Mouse (Mus musculus): Measurements from ENCODE around the gene Usf1. TPM values are rescaled to one million over a fixed set of nuclear protein-coding genes. Genes with fewer than 3 reads are reported as not detected.

Gene Usf1
- polyA plus RNA-seq, 1 experiment from 2014 or later: 226 TPM

GRCm38 (mm10) chr1:171425126-171425525 lies 14.0 kb downstream of the Usf1 start:
- H3K9ac ChIP-seq (replicated peaks; ENCODE audit: low read depth, low read length): no peak overlapping the region
- H3K9me3 ChIP-seq (ENCODE audit: control insufficient read depth, low read length): no peaks in the 10 kb centered on the region
- peaks cover 4% of the 10 kb centered on the region; the same call in 1 of the 2 replicates for H3K36me3 ChIP-seq (ENCODE audit: control insufficient read depth, insufficient read depth)
- H3K27ac ChIP-seq (ENCODE audit: low read length): no peak overlapping the region
- no peak overlapping the region for H3K4me2 ChIP-seq (ENCODE audit: low read length)
- WGBS: 86% methylated on average over 4 of the region's 4 CpGs
- no peaks in the 10 kb centered on the region for H3K4me1 ChIP-seq (replicated peaks; ENCODE audit: control insufficient read depth, insufficient read depth, low read length)
- no peaks in the 10 kb centered on the region for H3K27me3 ChIP-seq (replicated peaks; ENCODE audit: control insufficient read depth, insufficient read depth, low read length)
- no peak overlapping the region for H3K4me3 ChIP-seq (replicated peaks; ENCODE audit: low read length)
- ATAC-seq: no peak

GRCm38 (mm10) chr1:171432158-171432557 lies 21.0 kb downstream of the Usf1 start:
- peaks cover under 1% of the 10 kb centered on the region for H3K4me1 ChIP-seq (replicated peaks; ENCODE audit: control insufficient read depth, insufficient read depth, low read length)
- H3K36me3 ChIP-seq (ENCODE audit: control insufficient read depth, insufficient read depth): no peaks in the 10 kb centered on the region
- H3K4me2 ChIP-seq (ENCODE audit: low read length): no peak overlapping the region
- H3K27ac ChIP-seq (ENCODE audit: low read length): no peak overlapping the region
- WGBS: 85% methylated on average over 5 of the region's 5 CpGs
- no peak for ATAC-seq
- H3K9ac ChIP-seq (replicated peaks; ENCODE audit: low read depth, low read length): no peak overlapping the region
- H3K9me3 ChIP-seq (ENCODE audit: control insufficient read depth, low read length): no peaks in the 10 kb centered on the region
- H3K4me3 ChIP-seq (replicated peaks; ENCODE audit: low read length): no peak overlapping the region
- peaks cover 9% of the 10 kb centered on the region; the same call in 1 of the 2 replicates for H3K27me3 ChIP-seq (replicated peaks; ENCODE audit: control insufficient read depth, insufficient read depth, low read length)

GRCm38 (mm10) chr1:171435288-171435814 lies 24.2 kb downstream of the Usf1 start:
- Histone ChIP-seq H3K36me3 (ENCODE audit: control insufficient read depth, insufficient read depth) (no peaks in the 10 kb centered on the region), H3K9me3 (ENCODE audit: control insufficient read depth, low read length) (no peaks in the 10 kb centered on the region), H3K27ac (ENCODE audit: low read length) (no peak overlapping the region), H3K4me2 (ENCODE audit: low read length) (no peak overlapping the region), H3K4me1 (replicated peaks; ENCODE audit: control insufficient read depth, insufficient read depth, low read length) (peaks cover 9% of the 10 kb centered on the region), H3K27me3 (replicated peaks; ENCODE audit: control insufficient read depth, insufficient read depth, low read length) (peaks cover 24% of the 10 kb centered on the region), H3K9ac (replicated peaks; ENCODE audit: low read depth, low read length) (no peak overlapping the region), H3K4me3 (replicated peaks; ENCODE audit: low read length) (no peak overlapping the region)
- no peak for ATAC-seq
- 68% methylated on average over 7 of the region's 7 CpGs for WGBS

GRCm38 (mm10) chr1:171435974-171436373 lies 24.9 kb downstream of the Usf1 start:
- H3K27me3 ChIP-seq (replicated peaks; ENCODE audit: control insufficient read depth, insufficient read depth, low read length): peaks cover 24% of the 10 kb centered on the region
- H3K4me2 ChIP-seq (ENCODE audit: low read length): no peak overlapping the region
- peaks cover 9% of the 10 kb centered on the region for H3K4me1 ChIP-seq (replicated peaks; ENCODE audit: control insufficient read depth, insufficient read depth, low read length)
- H3K27ac ChIP-seq (ENCODE audit: low read length): no peak overlapping the region
- ATAC-seq: no peak
- no peak overlapping the region for H3K4me3 ChIP-seq (replicated peaks; ENCODE audit: low read length)
- no peaks in the 10 kb centered on the region for H3K36me3 ChIP-seq (ENCODE audit: control insufficient read depth, insufficient read depth)
- 72% methylated on average over 1 of the region's 1 CpGs for WGBS
- no peaks in the 10 kb centered on the region for H3K9me3 ChIP-seq (ENCODE audit: control insufficient read depth, low read length)
- no peak overlapping the region for H3K9ac ChIP-seq (replicated peaks; ENCODE audit: low read depth, low read length)

- Histone ChIP-seq H3K27me3 (replicated peaks; ENCODE audit: control insufficient read depth, insufficient read depth, low read length) (peaks cover 24% of the 10 kb centered on the region), H3K4me2 (ENCODE audit: low read length) (peak within 1 kb of the TSS; percentile 51), H3K36me3 (ENCODE audit: control insufficient read depth, insufficient read depth) (no peaks in the 10 kb centered on the region), H3K27ac (ENCODE audit: low read length) (no peak within 1 kb of the TSS), H3K9me3 (ENCODE audit: control insufficient read depth, low read length) (no peaks in the 10 kb centered on the region), H3K4me1 (replicated peaks; ENCODE audit: control insufficient read depth, insufficient read depth, low read length) (peaks cover 9% of the 10 kb centered on the region), H3K4me3 (replicated peaks; ENCODE audit: low read length) (peak within 1 kb of the TSS; percentile 39), H3K9ac (replicated peaks; ENCODE audit: low read depth, low read length) (no peak within 1 kb of the TSS; the same call in 1 of the 2 replicates)
- WGBS: 1% methylated on average over 45 of the region's 46 CpGs
- ATAC-seq: peak; percentile 59
These were observed 26.3 kb downstream of the Usf1 start, which contains the start of gene F11r for GRCm38 (mm10) chr1:171437264-171438013. TSS of gene F11r (plus strand) at chr1:171437535.

GRCm38 (mm10) chr1:171438014-171438670 lies 27.0 kb downstream of the Usf1 start:
- Histone ChIP-seq H3K4me1 (replicated peaks; ENCODE audit: control insufficient read depth, insufficient read depth, low read length) (peaks cover 9% of the 10 kb centered on the region), H3K4me3 (replicated peaks; ENCODE audit: low read length) (peak overlapping the region; percentile 39), H3K4me2 (ENCODE audit: low read length) (peak overlapping the region; percentile 51), H3K9me3 (ENCODE audit: control insufficient read depth, low read length) (no peaks in the 10 kb centered on the region), H3K27me3 (replicated peaks; ENCODE audit: control insufficient read depth, insufficient read depth, low read length) (peaks cover 24% of the 10 kb centered on the region), H3K27ac (ENCODE audit: low read length) (no peak overlapping the region), H3K36me3 (ENCODE audit: control insufficient read depth, insufficient read depth) (no peaks in the 10 kb centered on the region), H3K9ac (replicated peaks; ENCODE audit: low read depth, low read length) (no peak overlapping the region; the same call in 1 of the 2 replicates)
- no peak for ATAC-seq
- 6% methylated on average over 18 of the region's 18 CpGs for WGBS

- H3K27me3 ChIP-seq (replicated peaks; ENCODE audit: control insufficient read depth, insufficient read depth, low read length): peaks cover 24% of the 10 kb centered on the region
- H3K27ac ChIP-seq (ENCODE audit: low read length): no peak overlapping the region
- no peak overlapping the region; the same call in 1 of the 2 replicates for H3K4me2 ChIP-seq (ENCODE audit: low read length)
- H3K9ac ChIP-seq (replicated peaks; ENCODE audit: low read depth, low read length): no peak overlapping the region
- no peak for ATAC-seq
- WGBS: 52% methylated on average over 8 of the region's 8 CpGs
- peaks cover 9% of the 10 kb centered on the region for H3K4me1 ChIP-seq (replicated peaks; ENCODE audit: control insufficient read depth, insufficient read depth, low read length)
- no peaks in the 10 kb centered on the region for H3K36me3 ChIP-seq (ENCODE audit: control insufficient read depth, insufficient read depth)
- no peaks in the 10 kb centered on the region for H3K9me3 ChIP-seq (ENCODE audit: control insufficient read depth, low read length)
- H3K4me3 ChIP-seq (replicated peaks; ENCODE audit: low read length): no peak overlapping the region
These were observed 28.0 kb downstream of the Usf1 start for GRCm38 (mm10) chr1:171439072-171439471.

GRCm38 (mm10) chr1:171440025-171440725 lies 29.1 kb downstream of the Usf1 start:
- 47% methylated on average over 9 of the region's 9 CpGs for WGBS

More at GRCm38 (mm10) chr1:171440025-171440725, 29.1 kb downstream of the Usf1 start:
- no peaks in the 10 kb centered on the region for H3K9me3 ChIP-seq (ENCODE audit: control insufficient read depth, low read length)
- no peaks in the 10 kb centered on the region for H3K36me3 ChIP-seq (ENCODE audit: control insufficient read depth, insufficient read depth)
- peaks cover 24% of the 10 kb centered on the region for H3K27me3 ChIP-seq (replicated peaks; ENCODE audit: control insufficient read depth, insufficient read depth, low read length)
- H3K4me1 ChIP-seq (replicated peaks; ENCODE audit: control insufficient read depth, insufficient read depth, low read length): peaks cover 9% of the 10 kb centered on the region
- H3K4me2 ChIP-seq (ENCODE audit: low read length): no peak overlapping the region; the same call in 1 of the 2 replicates
- no peak overlapping the region for H3K4me3 ChIP-seq (replicated peaks; ENCODE audit: low read length)
- peak; percentile 54; the same call in 1 of the 2 replicates for ATAC-seq
- H3K9ac ChIP-seq (replicated peaks; ENCODE audit: low read depth, low read length): no peak overlapping the region
- no peak overlapping the region for H3K27ac ChIP-seq (ENCODE audit: low read length)
